Mouse (Mus musculus): Measurements from ENCODE around the gene Adamts9. TPM values are rescaled to one million over a fixed set of nuclear protein-coding genes. Genes with fewer than 3 reads are reported as not detected.

The Adamts9 gene
- total RNA-seq, 4 experiments from 2014 or later = 8.3 to 10.0 (median 8.8) TPM

GRCm38 (mm10) chr6:92862599-92862998, 80.7 kb downstream of the Adamts9 start:
- no peak for DNase-seq (ENCODE audit: low spot score in 2 of 2)

GRCm38 (mm10) chr6:92860285-92860912, 82.9 kb downstream of the Adamts9 start:
- no peak for DNase-seq (ENCODE audit: low spot score in 2 of 2)

- no peak for DNase-seq (ENCODE audit: low spot score in 2 of 2)
Measured at GRCm38 (mm10) chr6:92858721-92859510, 84.4 kb downstream of the Adamts9 start.

- no peak for DNase-seq (ENCODE audit: low spot score in 2 of 2)
Measured at GRCm38 (mm10) chr6:92857761-92858160, 85.5 kb downstream of the Adamts9 start.

- no peak for DNase-seq (ENCODE audit: low spot score in 2 of 2)
Measured at GRCm38 (mm10) chr6:92854873-92855272, 88.4 kb downstream of the Adamts9 start.

- peak; percentile 56 to 74 for DNase-seq (ENCODE audit: low spot score in 2 of 2)
Measured at GRCm38 (mm10) chr6:92850250-92850649, 93.0 kb downstream of the Adamts9 start.

- DNase-seq (ENCODE audit: low spot score in 2 of 2) = no peak
Measured at GRCm38 (mm10) chr6:92849208-92849607, 94.1 kb downstream of the Adamts9 start.

- DNase-seq (ENCODE audit: low spot score in 2 of 2) = no peak
Measured at GRCm38 (mm10) chr6:92846614-92847013, 96.7 kb downstream of the Adamts9 start.

- no peak for DNase-seq (ENCODE audit: low spot score in 2 of 2)
Measured at GRCm38 (mm10) chr6:92845898-92846297, 97.4 kb downstream of the Adamts9 start.

GRCm38 (mm10) chr6:92843474-92843873, 99.8 kb downstream of the Adamts9 start:
- DNase-seq (ENCODE audit: low spot score in 2 of 2) = no peak

- DNase-seq (ENCODE audit: low spot score in 2 of 2) = no peak
Measured at GRCm38 (mm10) chr6:92842000-92842399, 101.3 kb downstream of the Adamts9 start.

GRCm38 (mm10) chr6:92831106-92831505, 112.2 kb downstream of the Adamts9 start:
- DNase-seq (ENCODE audit: low spot score in 2 of 2) = no peak

- no peak for DNase-seq (ENCODE audit: low spot score in 2 of 2)
Measured at GRCm38 (mm10) chr6:92829148-92829547, 114.1 kb downstream of the Adamts9 start.

- DNase-seq (ENCODE audit: low spot score in 2 of 2) = no peak
Measured at GRCm38 (mm10) chr6:92827360-92827759, 115.9 kb downstream of the Adamts9 start.

- DNase-seq (ENCODE audit: low spot score in 2 of 2) = no peak
Measured at GRCm38 (mm10) chr6:92826561-92826960, 116.7 kb downstream of the Adamts9 start.

- DNase-seq (ENCODE audit: low spot score in 2 of 2) = no peak
Measured at GRCm38 (mm10) chr6:92823991-92824390, 119.3 kb downstream of the Adamts9 start.

GRCm38 (mm10) chr6:92822006-92822405, 121.3 kb downstream of the Adamts9 start:
- no peak for DNase-seq (ENCODE audit: low spot score in 2 of 2)

GRCm38 (mm10) chr6:92821606-92822005, 121.7 kb downstream of the Adamts9 start:
- no peak for DNase-seq (ENCODE audit: low spot score in 2 of 2)

- DNase-seq (ENCODE audit: low spot score in 2 of 2) = no peak
Measured at GRCm38 (mm10) chr6:92817661-92818060, 125.6 kb downstream of the Adamts9 start.

- DNase-seq (ENCODE audit: low spot score in 2 of 2) = no peak
Measured at GRCm38 (mm10) chr6:92816311-92816751, 127.0 kb downstream of the Adamts9 start, which contains the start of gene A730049H05Rik. A730049H05Rik (plus strand) TSS chr6:92816478.

GRCm38 (mm10) chr6:92812702-92813370, 130.5 kb downstream of the Adamts9 start:
- DNase-seq (ENCODE audit: low spot score in 2 of 2) = peak; percentile 21 to 55

GRCm38 (mm10) chr6:92811566-92811965, 131.7 kb downstream of the Adamts9 start:
- DNase-seq (ENCODE audit: low spot score in 2 of 2) = no peak

Measured in layer of hippocampus, adult 8-10 months (tissue).